Mouse (Mus musculus) brain, embryonic 14.5 days (tissue): ENCODE measurements around the gene Ddb2.

Source experiments
- CTCF ChIP-seq: fragments of 200-500 bp; IDR thresholded peaks from 2 replicates; pipeline ENCODE4 v1.5.1; 2012; ENCODE audit warnings: inconsistent platforms, mild to moderate bottlenecking, moderate library complexity, borderline replicate concordance; ENCODE audit not compliant: insufficient read depth, insufficient read length; ENCODE audit errors: extremely low read depth
- POLR2A ChIP-seq: fragments of 200-500 bp; IDR thresholded peaks from 2 replicates; pipeline ENCODE4 v1.6.1; 2012; ENCODE audit warnings: mild to moderate bottlenecking, inconsistent platforms, borderline replicate concordance; ENCODE audit not compliant: poor library complexity, insufficient read depth, insufficient read length, severe bottlenecking; ENCODE audit errors: extremely low read depth

- TF ChIP-seq POLR2A (no peak), CTCF (no peak)
These were observed 49.4 kb downstream of the Ddb2 start for GRCm38 (mm10) chr2:91187431-91187830.
